Mouse (Mus musculus): Measurements from ENCODE around the gene Topors. TPM values are rescaled to one million over a fixed set of nuclear protein-coding genes. Genes with fewer than 3 reads are reported as not detected.

Gene Topors
- polyA plus RNA-seq (2014; fragmentation: Nextera tagmentation; extraction: Ambion mirVana), result 32.9 and 57.7 TPM in 2 replicates

GRCm38 (mm10) chr4:40269430-40270032, at the start of gene Topors, which contains the start of gene Smim27:
Topors (minus strand) TSS chr4:40269850.
Smim27 (plus strand) TSS chr4:40269579.
- ATAC-seq (ENCODE audit: low FRiP score, low TSS enrichment), result peak; percentile 97

GRCm38 (mm10) chr4:40317404-40317803, 47.8 kb upstream of the Topors start:
- no peaks in the 10 kb centered on the region for H3K36me3 ChIP-seq (ENCODE audit: control insufficient read depth, insufficient read depth, low read length)
- H3K9me3 ChIP-seq (ENCODE audit: control insufficient read depth, low read length), result no peaks in the 10 kb centered on the region
- no peaks in the 10 kb centered on the region for H3K27me3 ChIP-seq (ENCODE audit: control insufficient read depth, insufficient read depth, low read length)
- no peak overlapping the region for H3K4me3 ChIP-seq (ENCODE audit: low read length)
- H3K9ac ChIP-seq (ENCODE audit: low read depth, low read length), result no peak overlapping the region
- no peak overlapping the region for H3K27ac ChIP-seq (ENCODE audit: low read depth, low read length)
- no peaks in the 10 kb centered on the region for H3K4me1 ChIP-seq (ENCODE audit: control insufficient read depth, insufficient read depth, low read length)
- 83% methylated on average over 3 of the region's 3 CpGs for WGBS
- no peak overlapping the region for H3K4me2 ChIP-seq (replicated peaks; ENCODE audit: low read depth, low read length)
- no peak for ATAC-seq (ENCODE audit: low FRiP score, low TSS enrichment)

More at GRCm38 (mm10) chr4:40269430-40270032, at the start of gene Topors, which contains the start of gene Smim27:
- Histone ChIP-seq H3K4me3 (ENCODE audit: low read length) (peak within 1 kb of the TSS; percentile 67), H3K27ac (ENCODE audit: low read depth, low read length) (peak within 1 kb of the TSS; percentile 98), H3K27me3 (ENCODE audit: control insufficient read depth, insufficient read depth, low read length) (no peaks in the 10 kb centered on the region), H3K4me2 (replicated peaks; ENCODE audit: low read depth, low read length) (peak within 1 kb of the TSS; percentile 87), H3K9me3 (ENCODE audit: control insufficient read depth, low read length) (no peaks in the 10 kb centered on the region), H3K9ac (ENCODE audit: low read depth, low read length) (peak within 1 kb of the TSS; percentile 78), H3K36me3 (ENCODE audit: control insufficient read depth, insufficient read depth, low read length) (peaks cover 40% of the 10 kb centered on the region), H3K4me1 (ENCODE audit: control insufficient read depth, insufficient read depth, low read length) (peaks cover 19% of the 10 kb centered on the region)
- under 1% methylated on average over 38 of the region's 38 CpGs for WGBS

GRCm38 (mm10) chr4:40313026-40313425, 43.4 kb upstream of the Topors start:
- no peaks in the 10 kb centered on the region for H3K36me3 ChIP-seq (ENCODE audit: control insufficient read depth, insufficient read depth, low read length)
- H3K27ac ChIP-seq (ENCODE audit: low read depth, low read length), result no peak overlapping the region
- no peaks in the 10 kb centered on the region for H3K9me3 ChIP-seq (ENCODE audit: control insufficient read depth, low read length)
- no peak overlapping the region for H3K9ac ChIP-seq (ENCODE audit: low read depth, low read length)
- no peak overlapping the region for H3K4me3 ChIP-seq (ENCODE audit: low read length)
- no peak for ATAC-seq (ENCODE audit: low FRiP score, low TSS enrichment)
- no peaks in the 10 kb centered on the region for H3K27me3 ChIP-seq (ENCODE audit: control insufficient read depth, insufficient read depth, low read length)
- no peaks in the 10 kb centered on the region for H3K4me1 ChIP-seq (ENCODE audit: control insufficient read depth, insufficient read depth, low read length)
- H3K4me2 ChIP-seq (replicated peaks; ENCODE audit: low read depth, low read length), result no peak overlapping the region
- 74% methylated on average over 6 of the region's 6 CpGs for WGBS

GRCm38 (mm10) chr4:40312213-40312612, 42.6 kb upstream of the Topors start:
- ATAC-seq (ENCODE audit: low FRiP score, low TSS enrichment), result no peak
- H3K9ac ChIP-seq (ENCODE audit: low read depth, low read length), result no peak overlapping the region
- WGBS, result 84% methylated on average over 1 of the region's 1 CpGs
- H3K4me1 ChIP-seq (ENCODE audit: control insufficient read depth, insufficient read depth, low read length), result no peaks in the 10 kb centered on the region
- no peak overlapping the region for H3K4me2 ChIP-seq (replicated peaks; ENCODE audit: low read depth, low read length)
- no peaks in the 10 kb centered on the region for H3K36me3 ChIP-seq (ENCODE audit: control insufficient read depth, insufficient read depth, low read length)
- no peaks in the 10 kb centered on the region for H3K27me3 ChIP-seq (ENCODE audit: control insufficient read depth, insufficient read depth, low read length)
- H3K4me3 ChIP-seq (ENCODE audit: low read length), result no peak overlapping the region
- no peaks in the 10 kb centered on the region for H3K9me3 ChIP-seq (ENCODE audit: control insufficient read depth, low read length)
- H3K27ac ChIP-seq (ENCODE audit: low read depth, low read length), result no peak overlapping the region

- Histone ChIP-seq H3K36me3 (ENCODE audit: control insufficient read depth, insufficient read depth, low read length) (no peaks in the 10 kb centered on the region), H3K4me3 (ENCODE audit: low read length) (no peak overlapping the region), H3K9ac (ENCODE audit: low read depth, low read length) (no peak overlapping the region), H3K4me2 (replicated peaks; ENCODE audit: low read depth, low read length) (no peak overlapping the region), H3K4me1 (ENCODE audit: control insufficient read depth, insufficient read depth, low read length) (no peaks in the 10 kb centered on the region), H3K27ac (ENCODE audit: low read depth, low read length) (no peak overlapping the region), H3K27me3 (ENCODE audit: control insufficient read depth, insufficient read depth, low read length) (no peaks in the 10 kb centered on the region), H3K9me3 (ENCODE audit: control insufficient read depth, low read length) (no peaks in the 10 kb centered on the region)
- no peak for ATAC-seq (ENCODE audit: low FRiP score, low TSS enrichment)
- WGBS, result 81% methylated on average over 11 of the region's 11 CpGs
Observed at GRCm38 (mm10) chr4:40310796-40311383, 41.2 kb upstream of the Topors start.

GRCm38 (mm10) chr4:40309682-40310081, 40.0 kb upstream of the Topors start:
- Histone ChIP-seq H3K4me1 (ENCODE audit: control insufficient read depth, insufficient read depth, low read length) (no peaks in the 10 kb centered on the region), H3K27me3 (ENCODE audit: control insufficient read depth, insufficient read depth, low read length) (no peaks in the 10 kb centered on the region), H3K27ac (ENCODE audit: low read depth, low read length) (no peak overlapping the region), H3K4me3 (ENCODE audit: low read length) (no peak overlapping the region), H3K9ac (ENCODE audit: low read depth, low read length) (no peak overlapping the region), H3K36me3 (ENCODE audit: control insufficient read depth, insufficient read depth, low read length) (no peaks in the 10 kb centered on the region), H3K9me3 (ENCODE audit: control insufficient read depth, low read length) (no peaks in the 10 kb centered on the region), H3K4me2 (replicated peaks; ENCODE audit: low read depth, low read length) (no peak overlapping the region)
- no peak for ATAC-seq (ENCODE audit: low FRiP score, low TSS enrichment)

- Histone ChIP-seq H3K27ac (ENCODE audit: low read depth, low read length) (no peak overlapping the region), H3K27me3 (ENCODE audit: control insufficient read depth, insufficient read depth, low read length) (no peaks in the 10 kb centered on the region), H3K36me3 (ENCODE audit: control insufficient read depth, insufficient read depth, low read length) (no peaks in the 10 kb centered on the region), H3K4me2 (replicated peaks; ENCODE audit: low read depth, low read length) (no peak overlapping the region), H3K9ac (ENCODE audit: low read depth, low read length) (no peak overlapping the region), H3K4me1 (ENCODE audit: control insufficient read depth, insufficient read depth, low read length) (no peaks in the 10 kb centered on the region), H3K4me3 (ENCODE audit: low read length) (no peak overlapping the region), H3K9me3 (ENCODE audit: control insufficient read depth, low read length) (no peaks in the 10 kb centered on the region)
- no peak for ATAC-seq (ENCODE audit: low FRiP score, low TSS enrichment)
- WGBS, result 77% methylated on average over 10 of the region's 10 CpGs
Observed at GRCm38 (mm10) chr4:40302445-40303125, 32.9 kb upstream of the Topors start.

- peak; percentile 91 for ATAC-seq (ENCODE audit: low FRiP score, low TSS enrichment)
- H3K4me2 ChIP-seq (replicated peaks; ENCODE audit: low read depth, low read length), result peak overlapping the region; percentile 19; the same call in 1 of the 2 replicates
- 13% methylated on average over 16 of the region's 16 CpGs for WGBS
- H3K27me3 ChIP-seq (ENCODE audit: control insufficient read depth, insufficient read depth, low read length), result no peaks in the 10 kb centered on the region
- H3K27ac ChIP-seq (ENCODE audit: low read depth, low read length), result no peak overlapping the region
- H3K9ac ChIP-seq (ENCODE audit: low read depth, low read length), result no peak overlapping the region
- H3K4me3 ChIP-seq (ENCODE audit: low read length), result no peak overlapping the region
- no peaks in the 10 kb centered on the region for H3K4me1 ChIP-seq (ENCODE audit: control insufficient read depth, insufficient read depth, low read length)
- H3K36me3 ChIP-seq (ENCODE audit: control insufficient read depth, insufficient read depth, low read length), result no peaks in the 10 kb centered on the region
- H3K9me3 ChIP-seq (ENCODE audit: control insufficient read depth, low read length), result no peaks in the 10 kb centered on the region
Observed at GRCm38 (mm10) chr4:40301076-40301789, 31.6 kb upstream of the Topors start.
